Mouse (Mus musculus): ENCODE results near the gene Tmbim7.

Tmbim7 gene

GRCm38 (mm10) chr5:3669938-3670554, 19.1 kb downstream of the Tmbim7 start:
- no peak for DNase-seq

- no peak for DNase-seq
Observed at GRCm38 (mm10) chr5:3688298-3688697, 37.3 kb downstream of the Tmbim7 start.

GRCm38 (mm10) chr5:3691283-3691682, 40.3 kb downstream of the Tmbim7 start:
- no peak for DNase-seq

- DNase-seq, result no peak
Observed at GRCm38 (mm10) chr5:3692956-3693355, 42.0 kb downstream of the Tmbim7 start.

- DNase-seq, result no peak
Observed at GRCm38 (mm10) chr5:3695191-3695590, 44.2 kb downstream of the Tmbim7 start.

GRCm38 (mm10) chr5:3696031-3696430, 45.0 kb downstream of the Tmbim7 start:
- DNase-seq, result no peak

GRCm38 (mm10) chr5:3700025-3700424, 49.0 kb downstream of the Tmbim7 start:
- DNase-seq, result no peak

- DNase-seq, result no peak
Observed at GRCm38 (mm10) chr5:3702180-3702579, 51.2 kb downstream of the Tmbim7 start.

GRCm38 (mm10) chr5:3715800-3716199, 64.8 kb downstream of the Tmbim7 start:
- DNase-seq, result no peak

GRCm38 (mm10) chr5:3719371-3719770, 68.4 kb downstream of the Tmbim7 start:
- no peak for DNase-seq

GRCm38 (mm10) chr5:3722873-3723272, 71.9 kb downstream of the Tmbim7 start:
- no peak for DNase-seq

GRCm38 (mm10) chr5:3723415-3723814, 72.4 kb downstream of the Tmbim7 start:
- DNase-seq, result no peak

GRCm38 (mm10) chr5:3725491-3725890, 74.5 kb downstream of the Tmbim7 start:
- no peak for DNase-seq

GRCm38 (mm10) chr5:3728820-3729219, 77.8 kb downstream of the Tmbim7 start:
- DNase-seq, result no peak

All from cerebellum, adult 8-10 months (tissue).